Mouse (Mus musculus) midbrain, embryonic 13.5 days (tissue): ENCODE results near the gene Cldn8. TPM values are rescaled to one million over a fixed set of nuclear protein-coding genes. Genes with fewer than 3 reads are reported as not detected.

Source experiments
- ATAC-seq: fragments of 200-750 bp; cut with Nextera tagmentation; 2 replicates; pipeline ENCODE4 v1.8.0; 2017; ENCODE audit warnings: mild to moderate bottlenecking, moderate TSS enrichment, moderate library complexity
- H3K27ac ChIP-seq: fragments of 300-500 bp; sonication (generic); 2 replicates; pipeline ENCODE4 v1.5.1; 2015; ENCODE audit warnings: inconsistent platforms, mild to moderate bottlenecking, moderate library complexity
- H3K27me3 ChIP-seq: fragments of 300-500 bp; sonication (generic); 2 replicates; pipeline ENCODE4 v1.6.1; 2015; ENCODE audit warnings: mild to moderate bottlenecking, inconsistent platforms
- H3K36me3 ChIP-seq: fragments of 300-500 bp; sonication (generic); 2 replicates; pipeline ENCODE4 v1.6.1; 2015; ENCODE audit warnings: mild to moderate bottlenecking, inconsistent platforms
- H3K4me1 ChIP-seq: fragments of 300-500 bp; sonication (generic); replicated peaks from 2 replicates; pipeline ENCODE4 v1.6.1; 2015; ENCODE audit warnings: inconsistent platforms
- H3K4me2 ChIP-seq: fragments of 300-500 bp; sonication (generic); replicated peaks from 2 replicates; pipeline ENCODE4 v1.6.1; 2015; ENCODE audit warnings: moderate library complexity, mild to moderate bottlenecking, inconsistent platforms
- H3K4me3 ChIP-seq: fragments of 300-500 bp; sonication (generic); replicated peaks from 2 replicates; pipeline ENCODE4 v1.5.1; 2015; ENCODE audit warnings: mild to moderate bottlenecking, inconsistent platforms
- H3K9ac ChIP-seq: fragments of 300-500 bp; sonication (generic); replicated peaks from 2 replicates; pipeline ENCODE4 v1.6.1; 2015; ENCODE audit warnings: mild to moderate bottlenecking, inconsistent platforms
- H3K9me3 ChIP-seq: fragments of 300-500 bp; sonication (generic); 2 replicates; pipeline ENCODE4 v1.6.1; 2016; ENCODE audit warnings: mild to moderate bottlenecking, inconsistent platforms
- WGBS: fragments of 180-500 bp; shearing (Covaris S2); methylation state at CpG from one replicate; pipeline ENCODE4 v1.1.7; 2015; 5-methylcytosine and 5-hydroxymethylcytosine counted together
- polyA plus RNA-seq: library from polyadenylated mRNA; unstranded; fragments of >200 nt; fragmentation: Nextera tagmentation; extraction: Ambion mirVana; gene quantifications from 2 replicates; pipeline ENCODE4 v1.2.1, GENCODE M21; 2015

The Cldn8 gene
- polyA plus RNA-seq, 1 experiment from 2014 or later: not detected

- no peak overlapping the region for H3K4me3 ChIP-seq
- H3K4me2 ChIP-seq: no peak overlapping the region
- no peaks in the 10 kb centered on the region for H3K27me3 ChIP-seq
- no peaks in the 10 kb centered on the region for H3K4me1 ChIP-seq
- ATAC-seq: no peak
- no peak overlapping the region for H3K27ac ChIP-seq
- no peaks in the 10 kb centered on the region for H3K9me3 ChIP-seq
- H3K9ac ChIP-seq: no peak overlapping the region
- no peaks in the 10 kb centered on the region for H3K36me3 ChIP-seq
These were observed 7.2 kb upstream of the Cldn8 start for GRCm38 (mm10) chr16:88570136-88570535.

DNA sequence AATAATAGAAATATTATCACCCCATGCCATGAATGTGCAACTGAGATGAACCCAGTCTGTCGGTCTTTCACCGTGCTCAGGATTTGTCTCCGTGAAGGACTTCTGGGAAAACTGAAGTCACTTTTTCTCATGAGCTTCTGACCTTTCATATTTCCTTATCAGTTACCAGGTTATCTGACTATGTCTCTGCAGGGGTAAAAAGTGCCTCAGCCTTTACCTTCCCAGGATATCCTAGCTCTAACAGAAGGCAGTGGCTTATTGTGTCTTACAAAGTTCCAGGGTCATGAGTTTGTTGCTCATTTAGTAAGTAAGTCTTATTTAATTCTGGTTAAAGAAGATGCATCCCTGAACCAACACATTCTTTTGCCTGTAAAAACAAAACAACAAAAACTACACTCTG is 6.7 kb upstream of the Cldn8 start:
- Histone ChIP-seq H3K27me3 (no peaks in the 10 kb centered on the region), H3K4me1 (no peaks in the 10 kb centered on the region), H3K9ac (no peak overlapping the region), H3K9me3 (no peaks in the 10 kb centered on the region), H3K4me3 (no peak overlapping the region), H3K36me3 (no peaks in the 10 kb centered on the region), H3K4me2 (no peak overlapping the region), H3K27ac (no peak overlapping the region)
- 96% methylated on average over 3 of the region's 3 CpGs for WGBS
- no peak for ATAC-seq

GRCm38 (mm10) chr16:88569096-88569495 is 6.1 kb upstream of the Cldn8 start:
- no peak overlapping the region for H3K4me3 ChIP-seq
- no peak overlapping the region for H3K9ac ChIP-seq
- H3K4me2 ChIP-seq: no peak overlapping the region
- H3K27ac ChIP-seq: no peak overlapping the region
- no peaks in the 10 kb centered on the region for H3K36me3 ChIP-seq
- H3K9me3 ChIP-seq: no peaks in the 10 kb centered on the region
- H3K27me3 ChIP-seq: no peaks in the 10 kb centered on the region
- no peaks in the 10 kb centered on the region for H3K4me1 ChIP-seq
- WGBS: 70% methylated on average over 1 of the region's 1 CpGs
- no peak for ATAC-seq

DNA sequence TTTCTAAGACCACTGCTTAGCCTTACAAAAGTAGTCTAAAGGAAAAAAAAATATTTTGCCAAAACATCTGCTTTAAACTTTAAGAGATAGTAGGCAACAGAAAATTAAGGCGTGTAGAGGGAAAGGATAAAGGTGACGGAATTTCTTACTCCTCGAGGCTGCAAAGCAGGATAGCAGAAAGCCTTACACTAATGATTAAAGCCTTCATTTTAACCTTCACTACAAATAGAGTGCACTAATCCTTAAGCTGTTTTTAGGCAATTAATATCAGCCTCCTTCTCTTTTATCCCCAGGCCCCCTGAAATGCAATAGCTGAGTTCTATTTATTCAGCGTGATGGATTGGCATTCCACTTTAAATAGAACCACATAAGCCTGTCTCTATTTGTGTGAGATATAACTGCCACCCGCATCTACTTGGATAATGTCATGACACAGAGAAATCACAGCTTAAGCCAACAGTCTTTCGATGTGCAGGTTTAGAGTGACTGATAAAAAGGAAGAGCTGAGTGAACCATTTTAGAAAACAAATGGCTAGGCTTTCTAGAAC is 1.3 kb downstream of the Cldn8 start:
- no peak overlapping the region for H3K9ac ChIP-seq
- no peaks in the 10 kb centered on the region for H3K27me3 ChIP-seq
- no peak overlapping the region for H3K4me3 ChIP-seq
- H3K27ac ChIP-seq: no peak overlapping the region
- no peaks in the 10 kb centered on the region for H3K4me1 ChIP-seq
- 29% methylated on average over 6 of the region's 6 CpGs for WGBS
- H3K36me3 ChIP-seq: no peaks in the 10 kb centered on the region
- H3K9me3 ChIP-seq: no peaks in the 10 kb centered on the region
- H3K4me2 ChIP-seq: no peak overlapping the region
- peak; percentile 43; the same call in 1 of the 2 replicates for ATAC-seq

- H3K36me3 ChIP-seq: no peaks in the 10 kb centered on the region
- no peak overlapping the region for H3K27ac ChIP-seq
- no peak overlapping the region for H3K4me3 ChIP-seq
- no peaks in the 10 kb centered on the region for H3K4me1 ChIP-seq
- no peak overlapping the region for H3K9ac ChIP-seq
- WGBS: 55% methylated on average over 6 of the region's 6 CpGs
- no peak overlapping the region for H3K4me2 ChIP-seq
- H3K27me3 ChIP-seq: no peaks in the 10 kb centered on the region
- no peak for ATAC-seq
- no peaks in the 10 kb centered on the region for H3K9me3 ChIP-seq
These were observed 20.5 kb downstream of the Cldn8 start for GRCm38 (mm10) chr16:88542488-88542887.

DNA sequence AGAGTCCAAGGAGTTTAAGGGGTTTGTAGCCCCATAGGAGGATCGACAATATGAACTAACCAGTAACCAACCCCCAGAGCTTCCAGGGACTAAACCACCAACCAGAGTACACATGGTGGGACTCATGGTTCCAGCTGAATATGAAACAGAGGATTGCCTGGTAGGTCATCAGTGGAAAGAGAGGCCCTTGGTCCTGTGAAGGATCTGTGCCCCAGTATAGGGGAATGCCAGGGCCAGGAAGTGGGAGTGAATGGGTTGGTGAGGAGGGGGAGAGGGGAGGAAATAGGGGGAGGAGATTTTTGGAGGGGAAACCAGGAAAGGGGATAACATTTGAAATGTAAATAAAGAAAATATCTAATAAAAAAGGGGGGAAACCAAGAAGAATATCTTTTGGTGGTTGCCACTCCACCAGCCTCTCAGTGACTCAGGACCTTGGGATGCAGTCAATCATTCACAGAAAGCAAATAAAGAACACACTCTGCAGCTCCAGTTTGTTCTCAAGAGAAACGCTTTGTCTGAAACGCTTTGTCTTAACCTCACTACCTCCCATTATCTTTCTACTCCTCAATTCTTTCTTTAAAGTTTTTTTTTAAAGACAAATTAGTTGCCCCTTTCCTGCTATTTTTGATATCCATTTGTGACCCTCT is 23.0 kb downstream of the Cldn8 start:
- H3K4me3 ChIP-seq: no peak overlapping the region
- no peaks in the 10 kb centered on the region for H3K36me3 ChIP-seq
- no peaks in the 10 kb centered on the region for H3K27me3 ChIP-seq
- H3K27ac ChIP-seq: no peak overlapping the region
- H3K4me1 ChIP-seq: no peaks in the 10 kb centered on the region
- H3K4me2 ChIP-seq: no peak overlapping the region
- H3K9me3 ChIP-seq: no peaks in the 10 kb centered on the region
- 79% methylated on average over 3 of the region's 3 CpGs for WGBS
- ATAC-seq: no peak
- H3K9ac ChIP-seq: no peak overlapping the region

GRCm38 (mm10) chr16:88511348-88511747 is 51.6 kb downstream of the Cldn8 start:
- Histone ChIP-seq H3K36me3 (no peaks in the 10 kb centered on the region), H3K4me3 (no peak overlapping the region), H3K27ac (no peak overlapping the region), H3K4me1 (no peaks in the 10 kb centered on the region), H3K4me2 (no peak overlapping the region), H3K27me3 (no peaks in the 10 kb centered on the region), H3K9ac (no peak overlapping the region), H3K9me3 (no peaks in the 10 kb centered on the region)
- ATAC-seq: no peak

Other genes with a start within 250 kb of the Cldn8 start
- not detected in 2 replicates for gene Cldn17, start 56.2 kb downstream of the Cldn8 start, polyA plus RNA-seq
- gene Krtap24-1, start 49.1 kb upstream of the Cldn8 start, polyA plus RNA-seq: not detected in 2 replicates
- not detected in 2 replicates for gene 2310079G19Rik, start 64.5 kb upstream of the Cldn8 start, polyA plus RNA-seq
- not detected in 2 replicates for gene Krtap26-1, start 84.6 kb upstream of the Cldn8 start, polyA plus RNA-seq
- gene Krtap27-1, start 108.5 kb upstream of the Cldn8 start, polyA plus RNA-seq: not detected in 2 replicates
- not detected in 2 replicates for gene 2310061N02Rik, start 144.8 kb upstream of the Cldn8 start, polyA plus RNA-seq
- gene Krtap13-1, start 165.7 kb upstream of the Cldn8 start, polyA plus RNA-seq: not detected in 2 replicates
- not detected in 2 replicates for gene Krtap13, start 188.5 kb upstream of the Cldn8 start, polyA plus RNA-seq
- not detected in 2 replicates for gene 2310034C09Rik, start 195.7 kb upstream of the Cldn8 start, polyA plus RNA-seq
- gene 2310057N15Rik, start 211.0 kb upstream of the Cldn8 start, polyA plus RNA-seq: not detected in 2 replicates
- not detected in 2 replicates for gene Gm5965, start 214.7 kb upstream of the Cldn8 start, polyA plus RNA-seq
- gene Gm20741, start 249.0 kb upstream of the Cldn8 start, polyA plus RNA-seq: not detected in 2 replicates